Mouse (Mus musculus): ENCODE measurements around the gene Prom2. TPM values are rescaled to one million over a fixed set of nuclear protein-coding genes. Genes with fewer than 3 reads are reported as not detected.

Gene Prom2
- total RNA-seq (2023) = not detected

DNA sequence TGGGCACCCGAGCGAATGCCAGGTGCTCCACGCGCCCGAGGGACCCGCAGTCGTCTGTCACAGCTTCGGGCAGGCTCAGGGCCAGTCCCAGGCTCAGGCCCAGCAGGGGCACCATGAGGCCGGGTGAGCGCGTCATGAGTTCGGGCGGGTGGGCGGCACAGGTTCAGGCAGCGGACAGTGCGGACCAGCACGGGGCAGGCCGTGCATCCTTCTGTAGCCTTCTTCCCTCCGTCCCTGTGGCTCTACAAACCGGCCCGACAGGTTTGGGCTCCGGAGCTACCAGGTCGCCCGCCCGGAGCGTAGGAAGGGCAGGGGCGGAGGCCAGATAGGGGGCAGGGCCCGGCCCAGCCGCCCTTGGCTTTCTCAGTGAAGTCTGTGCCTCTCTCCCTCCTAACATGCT, at the start of gene Prom2:
Gene Prom2 (minus strand): TSS at position 283 of the 400 bp plus-strand sequence.

DNA sequence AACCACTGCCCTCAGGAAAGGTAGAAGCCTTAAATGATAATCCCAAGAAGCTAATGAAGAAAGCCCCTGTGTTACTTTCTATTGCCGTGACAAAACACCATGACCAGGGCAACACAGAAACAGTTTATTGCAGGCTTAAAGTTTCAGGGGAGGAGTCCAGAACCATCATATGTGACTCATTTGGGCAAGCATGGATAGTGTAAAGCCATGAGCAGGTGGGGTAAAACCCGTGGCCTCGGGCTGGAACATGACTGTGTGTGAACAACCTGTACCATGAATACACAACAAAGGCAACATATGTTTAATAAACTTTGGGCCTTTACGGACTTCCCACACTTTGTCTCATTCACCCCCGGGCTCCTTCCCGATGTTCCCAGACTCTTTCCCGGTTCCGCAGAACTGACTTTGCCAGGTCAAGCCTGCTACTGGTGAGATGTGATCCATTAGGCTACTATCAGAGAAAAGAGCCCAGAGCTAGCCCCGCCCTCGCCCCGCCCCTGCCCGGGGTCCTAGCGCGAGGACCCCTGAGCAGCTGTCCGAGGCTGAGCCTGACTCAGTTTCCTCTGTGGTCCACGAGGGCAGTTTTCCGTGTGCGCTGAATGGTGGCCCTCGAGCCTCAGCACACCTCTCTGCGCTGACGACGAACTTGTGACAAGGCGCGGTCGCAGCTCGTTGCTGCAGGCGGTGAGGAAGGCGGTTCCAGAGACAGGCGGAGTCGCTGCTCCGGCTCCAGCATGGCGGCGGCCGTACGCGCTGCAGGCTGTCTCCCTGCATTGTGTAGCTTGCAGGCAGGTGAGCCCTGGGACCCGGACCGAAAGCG, 45.6 kb upstream of the Prom2 start, which contains the start of the genes Zfp661 and Mrps5:
Gene Zfp661 (minus strand): TSS at position 401 of the 820 bp plus-strand sequence.
Gene Mrps5 (plus strand): TSS at position 529 of the 820 bp plus-strand sequence.

DNA sequence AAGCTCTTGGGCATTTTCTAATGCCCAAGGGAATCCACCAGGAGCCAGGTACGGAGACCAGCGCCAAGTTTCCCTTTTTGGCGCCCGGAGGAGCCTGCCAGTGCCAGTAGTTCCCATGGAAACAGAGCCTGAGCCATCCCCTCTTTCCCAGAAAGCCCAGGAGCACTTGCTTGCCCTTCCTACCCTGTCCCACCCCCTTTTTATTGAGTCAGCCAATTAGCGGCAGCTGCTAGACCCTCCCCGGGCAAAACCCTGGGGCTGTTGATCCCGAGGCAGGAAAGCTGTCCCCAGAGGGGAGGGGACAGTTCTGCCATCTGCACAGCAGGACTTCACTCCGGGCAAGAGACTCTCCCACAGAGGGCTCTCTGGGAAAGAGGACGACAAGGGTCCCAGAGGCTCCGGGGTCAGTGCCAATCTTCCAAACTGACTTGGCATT, 19.2 kb downstream of the Prom2 start, which contains the start of gene Kcnip3:
Gene Kcnip3 (minus strand): TSS at position 89 of the 436 bp plus-strand sequence.

Other genes with a start within 250 kb of the Prom2 start
- 171 TPM for gene Dusp2, start 205.3 kb downstream of the Prom2 start, total RNA-seq (2023)
- 0.47 TPM for gene Astl, start 202.8 kb downstream of the Prom2 start, total RNA-seq (2023)
- gene Adra2b, start 178.3 kb downstream of the Prom2 start, total RNA-seq (2023) = not detected
- gene Gpat2, start 116.3 kb downstream of the Prom2 start, total RNA-seq (2023) = 0.29 TPM
- gene Fahd2a, start 96.9 kb downstream of the Prom2 start, total RNA-seq (2023) = 15.8 TPM
- gene Kcnip3, start 19.4 kb downstream of the Prom2 start, total RNA-seq (2023) = not detected
- gene Zfp661, start 45.6 kb upstream of the Prom2 start, total RNA-seq (2023) = 3.3 TPM
- gene Mrps5, start 45.8 kb upstream of the Prom2 start, total RNA-seq (2023) = 163 TPM
- gene Mal, start 115.2 kb upstream of the Prom2 start, total RNA-seq (2023) = not detected
- gene Mall, start 188.5 kb upstream of the Prom2 start, total RNA-seq (2023) = not detected
- not detected for gene Nphp1, start 247.4 kb upstream of the Prom2 start, total RNA-seq (2023)

All from CD4-positive naive resting alpha-beta T cell, adult 76 days (primary cell).